Mouse (Mus musculus) myocyte (in vitro differentiated cells): ENCODE data around the gene Slc24a3.

ENCODE experiments used
- CEBPB ChIP-seq: IDR thresholded peaks from 2 replicates; pipeline ENCODE4 v1.6.1; 2011; ENCODE audit warnings: mild to moderate bottlenecking, moderate library complexity; ENCODE audit not compliant: poor library complexity, insufficient read depth, severe bottlenecking
- MAX ChIP-seq: IDR thresholded peaks from one replicate; pipeline ENCODE4 v1.6.1; 2011; ENCODE audit warnings: low read depth, mild to moderate bottlenecking, control low read depth
- MYOD1 ChIP-seq, 3 experiments: IDR thresholded peaks; one replicate each; pipeline ENCODE4 v1.6.1; 2011; ENCODE audit warnings: control low read depth in 2 of 3, low read depth in 2 of 3, mild to moderate bottlenecking in 2 of 3, moderate library complexity in 1 of 3; ENCODE audit not compliant: insufficient read length in 2 of 3, control insufficient read depth in 1 of 3
- MYOG ChIP-seq, 3 experiments: IDR thresholded peaks; one replicate each; pipeline ENCODE4 v1.6.1; 2011; ENCODE audit warnings: control low read depth in 2 of 3, low read depth in 2 of 3, mild to moderate bottlenecking in 2 of 3; ENCODE audit not compliant: insufficient read length in 2 of 3, control insufficient read depth in 1 of 3, insufficient read depth in 1 of 3
- POLR2A ChIP-seq: IDR thresholded peaks from one replicate; pipeline ENCODE4 v1.6.1; 2011; ENCODE audit warnings: low read depth, mild to moderate bottlenecking, control low read depth, moderate library complexity; ENCODE audit not compliant: insufficient read length
- POLR2AphosphoS2 ChIP-seq: IDR thresholded peaks from one replicate; pipeline ENCODE4 v1.6.1; 2011; ENCODE audit warnings: low read depth, control low read depth; ENCODE audit not compliant: insufficient read length
- SRF ChIP-seq: IDR thresholded peaks from one replicate; pipeline ENCODE4 v1.6.1; 2011; ENCODE audit warnings: low read depth; ENCODE audit not compliant: control insufficient read depth, insufficient read length
- USF1 ChIP-seq: IDR thresholded peaks from one replicate; pipeline ENCODE4 v1.6.1; 2011; ENCODE audit warnings: low read depth, mild to moderate bottlenecking, control low read depth, moderate library complexity

DNA sequence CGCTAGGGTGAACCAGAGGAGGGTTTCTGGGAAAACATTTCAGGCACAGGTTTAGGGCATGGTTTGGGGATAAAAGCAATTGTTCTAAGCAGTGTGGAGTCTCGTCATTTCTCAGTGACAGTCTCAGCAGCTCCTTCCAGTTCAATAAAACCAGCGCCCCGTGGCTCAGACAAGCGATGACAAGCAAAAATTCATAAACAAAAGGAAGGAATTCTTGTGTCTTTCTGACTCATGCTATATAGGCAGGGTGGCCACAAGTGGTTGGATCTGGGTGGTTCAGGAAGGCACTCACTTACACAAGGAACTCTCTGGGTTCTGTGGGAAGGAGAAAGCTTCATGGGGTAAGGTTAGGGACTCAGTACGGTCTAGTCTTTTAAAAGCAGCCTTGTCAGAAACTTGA, 51.7 kb downstream of the Slc24a3 start:
- no peak for TF ChIP-seq POLR2A
- no peak for TF ChIP-seq USF1
- TF ChIP-seq MYOG (IDR thresholded peaks at IDR 0.05; ENCODE audit: control insufficient read depth in 1 of 3, insufficient read depth in 1 of 3, insufficient read length in 2 of 3, low read depth in 2 of 3), result no peak
- TF ChIP-seq MYOD1 (IDR thresholded peaks at IDR 0.05; ENCODE audit: control insufficient read depth in 1 of 3, insufficient read length in 2 of 3, low read depth in 2 of 3), result no peak
- TF ChIP-seq CEBPB, result no peak
- no peak for TF ChIP-seq POLR2AphosphoS2
- TF ChIP-seq SRF, result no peak
- no peak for TF ChIP-seq MAX
